In the genomic region with DNA sequence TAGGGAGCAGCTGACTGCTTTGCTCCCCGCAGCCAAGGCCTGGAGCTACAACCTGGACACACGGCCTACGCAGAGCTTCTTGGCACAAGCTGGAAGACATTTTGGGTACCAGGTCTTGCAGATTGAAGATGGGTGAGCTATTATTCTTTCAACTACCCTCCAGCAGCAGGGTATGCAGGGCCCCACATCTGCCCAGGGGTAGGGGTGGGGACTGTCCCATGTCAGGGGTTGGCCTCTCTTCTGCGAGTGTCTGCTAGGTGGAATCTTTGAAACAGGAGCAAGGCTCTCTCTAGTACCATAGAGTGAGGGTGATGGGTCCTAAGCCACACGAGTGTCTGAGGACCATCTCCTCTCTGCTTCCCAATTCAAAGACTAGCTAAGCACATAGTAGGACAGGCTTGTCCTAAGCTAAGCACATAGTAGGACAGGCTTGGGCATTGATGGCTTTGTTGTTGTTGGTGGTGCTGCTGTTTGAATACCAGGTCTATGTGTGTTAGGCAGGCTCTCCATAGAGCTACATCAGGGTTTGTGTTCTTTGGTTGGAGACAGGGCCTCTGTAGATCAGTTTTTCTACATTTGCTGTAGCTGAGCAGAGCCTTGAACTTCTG, we compare ENCODE assay signal across 19 mouse cellular contexts. TPM values are rescaled to one million over a fixed set of nuclear protein-coding genes. Genes with fewer than 3 reads are reported as not detected.
DNase-seq lines count a peak whose midpoint lies in the region; ATAC-seq and TF ChIP-seq lines count a peak whose summit lies in the region.
"Had no signal": no experiment of that assay in that cellular context is flagged by ENCODE, and none has a peak within 500 bp of the region (broad histone marks: within the 10 kb centered on the region; RNA-seq: fewer than 3 reads in every experiment).

No protein-coding gene starts in this region.

- peaks cover 19% of the 10 kb centered on the region for H3K4me1 ChIP-seq in liver, embryonic 12.5 days
- peaks cover 7% of the 10 kb centered on the region; the same call in 1 of the 2 replicates for H3K4me1 ChIP-seq in liver, embryonic 11.5 days (replicated peaks; ENCODE audit: control insufficient read depth, insufficient read depth, low read length)
- peaks cover 0 to 8% of the 10 kb centered on the region in 2 experiments; a peak in 3 of 4 replicates for H3K4me1 ChIP-seq in MEL (ENCODE audit: control insufficient read depth in 1 of 2, insufficient read depth in 2 of 2, low read length in 2 of 2)
- peaks cover 14% of the 10 kb centered on the region; the same call in 1 of the 2 replicates for H3K4me1 ChIP-seq in liver, embryonic 15.5 days (replicated peaks)
- H3K4me1 ChIP-seq: hindbrain, embryonic 10.5 days; limb, embryonic 12.5 days; neural tube, embryonic 13.5 days had no signal

- no peak for DNase-seq in liver, embryonic 11.5 days (ENCODE audit: low spot score)
- DNase-seq in CD4-positive, CD25-positive, alpha-beta regulatory T cell, adult 2 months (ENCODE audit: low read depth, low spot score), result peak; percentile 66
- no peak for DNase-seq in MEL (ENCODE audit: low read depth, low spot score)
- DNase-seq in urinary bladder, adult 2 months (ENCODE audit: low spot score), result no peak
- DNase-seq in adrenal gland, adult 18-20 months (ENCODE audit: low spot score in 2 of 2), result no peak
- DNase-seq: adrenal gland, adult 8-10 months; B cell, adult 2 months; cerebellum, adult 11-12 months; cerebellum, postnatal 14 days; kidney, postnatal 4 days; midbrain, embryonic 14.5 days had no signal

- WGBS in liver, embryonic 12.5 days (ENCODE audit: insufficient replicate concordance), result 71% methylated on average over 5 of the region's 5 CpGs
- WGBS in liver, embryonic 11.5 days, result 85% methylated on average over 5 of the region's 5 CpGs
- 59% methylated on average over 5 of the region's 5 CpGs for WGBS in liver, embryonic 15.5 days (ENCODE audit: insufficient replicate concordance)

- H3K36me3 ChIP-seq in liver, embryonic 12.5 days, result no peaks in the 10 kb centered on the region
- no peaks in the 10 kb centered on the region for H3K36me3 ChIP-seq in liver, embryonic 11.5 days (ENCODE audit: control insufficient read depth, insufficient read depth, low read length)
- H3K36me3 ChIP-seq in MEL (ENCODE audit: control insufficient read depth in 1 of 2, insufficient read depth in 2 of 2, low read length in 2 of 2), result peaks cover 0 to 4% of the 10 kb centered on the region in 2 experiments; a peak in 1 of 4 replicates
- no peaks in the 10 kb centered on the region for H3K36me3 ChIP-seq in liver, embryonic 15.5 days (replicated peaks)
- H3K36me3 ChIP-seq: heart, embryonic 15.5 days; hindbrain, embryonic 10.5 days; limb, embryonic 12.5 days; neural tube, embryonic 13.5 days had no signal

- no peak for TF ChIP-seq EP300 in MEL (IDR thresholded peaks at IDR 0.05; ENCODE audit: low read depth in 1 of 2, low read length in 2 of 2)

- peak overlapping the region; percentile 51 for H3K4me2 ChIP-seq in liver, embryonic 12.5 days
- H3K4me2 ChIP-seq in liver, embryonic 11.5 days, result no peak overlapping the region
- H3K4me2 ChIP-seq in liver, embryonic 15.5 days, result 0 out of 2 replicates have a peak overlapping the region, but pooled peaks have one; percentile 5
- H3K4me2 ChIP-seq: limb, embryonic 12.5 days; neural tube, embryonic 13.5 days had no signal

- H3K79me2 ChIP-seq in MEL (ENCODE audit: control insufficient read depth, insufficient read depth, low read length, poor library complexity), result no peaks in the 10 kb centered on the region; the same call in 1 of the 2 replicates

- H3K9me3 ChIP-seq in liver, embryonic 12.5 days (replicated peaks), result no peaks in the 10 kb centered on the region
- no peaks in the 10 kb centered on the region for H3K9me3 ChIP-seq in liver, embryonic 11.5 days (ENCODE audit: control insufficient read depth, low read length)
- no peaks in the 10 kb centered on the region for H3K9me3 ChIP-seq in MEL (replicated peaks; ENCODE audit: insufficient read depth, low read length)
- H3K9me3 ChIP-seq in liver, embryonic 15.5 days (replicated peaks), result no peaks in the 10 kb centered on the region
- H3K9me3 ChIP-seq: heart, embryonic 15.5 days; hindbrain, embryonic 10.5 days; limb, embryonic 12.5 days; neural tube, embryonic 13.5 days had no signal

- no peak for TF ChIP-seq RAD21 in MEL (IDR thresholded peaks at IDR 0.05; ENCODE audit: low read depth, low read length)

- ATAC-seq in liver, embryonic 12.5 days, result no peak
- no peak for ATAC-seq in liver, embryonic 11.5 days (replicated peaks; ENCODE audit: low FRiP score)
- ATAC-seq in liver, embryonic 15.5 days (ENCODE audit: insufficient read depth), result no peak
- ATAC-seq: hindbrain, embryonic 16.5 days; intestine, postnatal 0 days had no signal

- H3K4me3 ChIP-seq in liver, embryonic 12.5 days, result no peak overlapping the region
- no peak overlapping the region for H3K4me3 ChIP-seq in liver, embryonic 11.5 days (ENCODE audit: low read depth, low read length)
- H3K4me3 ChIP-seq in MEL (ENCODE audit: control insufficient read depth in 1 of 2, insufficient read depth in 1 of 2, low read depth in 2 of 2, low read length in 2 of 2), result no peak overlapping the region
- H3K4me3 ChIP-seq in liver, embryonic 15.5 days (replicated peaks), result peak overlapping the region; percentile 36; the same call in 1 of the 2 replicates
- H3K4me3 ChIP-seq: hindbrain, embryonic 10.5 days; limb, embryonic 12.5 days; neural tube, embryonic 13.5 days had no signal

- no peak overlapping the region for H3K27ac ChIP-seq in liver, embryonic 12.5 days
- no peak overlapping the region; the same call in 1 of the 2 replicates for H3K27ac ChIP-seq in liver, embryonic 11.5 days (ENCODE audit: low read depth, low read length)
- H3K27ac ChIP-seq in MEL (ENCODE audit: control insufficient read depth, low read depth, low read length), result no peak overlapping the region
- H3K27ac ChIP-seq in liver, embryonic 15.5 days (replicated peaks), result no peak overlapping the region
- H3K27ac ChIP-seq: heart, embryonic 15.5 days; hindbrain, embryonic 10.5 days; limb, embryonic 12.5 days; neural tube, embryonic 13.5 days had no signal

- TF ChIP-seq POLR2A in MEL (IDR thresholded peaks at IDR 0.05; ENCODE audit: control insufficient read depth in 1 of 2, insufficient read depth in 1 of 2, low read depth in 1 of 2, low read length in 2 of 2, poor library complexity in 1 of 2), result no peak

- H3K9ac ChIP-seq in liver, embryonic 12.5 days, result no peak overlapping the region
- H3K9ac ChIP-seq in liver, embryonic 11.5 days (ENCODE audit: low read depth, low read length), result no peak overlapping the region
- H3K9ac ChIP-seq in MEL (ENCODE audit: control insufficient read depth, low read depth, low read length, poor library complexity, severe bottlenecking), result no peak overlapping the region
- H3K9ac ChIP-seq in liver, embryonic 15.5 days, result no peak overlapping the region
- H3K9ac ChIP-seq: heart, embryonic 15.5 days; limb, embryonic 12.5 days; neural tube, embryonic 13.5 days had no signal

- no peaks in the 10 kb centered on the region for H3K27me3 ChIP-seq in liver, embryonic 12.5 days (replicated peaks)
- H3K27me3 ChIP-seq in liver, embryonic 11.5 days (replicated peaks; ENCODE audit: control insufficient read depth, insufficient read depth, low read length), result no peaks in the 10 kb centered on the region
- H3K27me3 ChIP-seq in MEL (ENCODE audit: control insufficient read depth in 1 of 2, insufficient read depth in 2 of 2, low read length in 2 of 2), result no peaks in the 10 kb centered on the region
- H3K27me3 ChIP-seq in liver, embryonic 15.5 days, result no peaks in the 10 kb centered on the region
- H3K27me3 ChIP-seq: heart, embryonic 15.5 days; limb, embryonic 12.5 days; neural tube, embryonic 13.5 days had no signal

- no peak for TF ChIP-seq CTCF in MEL (IDR thresholded peaks at IDR 0.05 in 2 of 3, conservative IDR thresholded peaks at IDR 0.05 in 1 of 3; ENCODE audit: control insufficient read depth in 1 of 3, insufficient read depth in 1 of 3, low read depth in 2 of 3, low read length in 3 of 3, poor library complexity in 1 of 3, severe bottlenecking in 1 of 3)

RNA-seq across cellular contexts. Expression of a gene that starts 1.6 kb away (rescaled TPM):
- polyA plus RNA-seq in liver, embryonic 12.5 days (2016; fragmentation: Nextera tagmentation; extraction: Ambion mirVana), result 6.0 and 6.3 TPM in 2 replicates
- polyA plus RNA-seq in liver, embryonic 11.5 days (2014; fragmentation: Nextera tagmentation; extraction: Ambion mirVana), result 6.2 and 6.5 TPM in 2 replicates
- total RNA-seq in MEL (2012; rRNA removed), result 0.92 and 1.3 TPM in 2 replicates
- polyA plus RNA-seq in MEL (2012; ENCODE audit: insufficient read depth in 1 of 2, insufficient read length in 2 of 2, low read depth in 1 of 2, low replicate concordance in 2 of 2, missing spikeins in 1 of 2), result 1 to 10 TPM in 1 of 2 experiments, not detected in 1; 9.7 TPM
- polyA plus RNA-seq in liver, embryonic 15.5 days (2015; fragmentation: Nextera tagmentation; extraction: Ambion mirVana), result 6.2 and 7.3 TPM in 2 replicates
- polyA plus RNA-seq in urinary bladder, adult 2 months (2012; rRNA removed), result 3.4 and 3.5 TPM in 2 replicates
- 1 to 10 TPM; 1.7 to 4.0 TPM for total RNA-seq in adrenal gland, adult 18-20 months (2021)

RNA-seq across cellular contexts. Expression of a gene that starts 23.8 kb away (rescaled TPM):
- polyA plus RNA-seq in liver, embryonic 12.5 days (2016; fragmentation: Nextera tagmentation; extraction: Ambion mirVana), result 170 and 172 TPM in 2 replicates
- polyA plus RNA-seq in liver, embryonic 11.5 days (2014; fragmentation: Nextera tagmentation; extraction: Ambion mirVana), result 178 and 203 TPM in 2 replicates
- 177 and 182 TPM in 2 replicates for total RNA-seq in MEL (2012; rRNA removed)
- 100 to 1,000 TPM in 1 of 2 experiments, not detected in 1; 109 TPM for polyA plus RNA-seq in MEL (2012; ENCODE audit: insufficient read depth in 1 of 2, insufficient read length in 2 of 2, low read depth in 1 of 2, low replicate concordance in 2 of 2, missing spikeins in 1 of 2)
- 162 and 175 TPM in 2 replicates for polyA plus RNA-seq in liver, embryonic 15.5 days (2015; fragmentation: Nextera tagmentation; extraction: Ambion mirVana)
- 19.8 and 21.1 TPM in 2 replicates for polyA plus RNA-seq in urinary bladder, adult 2 months (2012; rRNA removed)
- 10 to 100 TPM; 86.4 to 88.8 TPM for total RNA-seq in adrenal gland, adult 18-20 months (2021)

RNA-seq across cellular contexts. Expression of a gene that starts 37.2 kb away (rescaled TPM):
- polyA plus RNA-seq in liver, embryonic 12.5 days (2016; fragmentation: Nextera tagmentation; extraction: Ambion mirVana), result 163 and 167 TPM in 2 replicates
- 266 and 275 TPM in 2 replicates for polyA plus RNA-seq in liver, embryonic 11.5 days (2014; fragmentation: Nextera tagmentation; extraction: Ambion mirVana)
- 238 and 253 TPM in 2 replicates for total RNA-seq in MEL (2012; rRNA removed)
- polyA plus RNA-seq in MEL (2012; ENCODE audit: insufficient read depth in 1 of 2, insufficient read length in 2 of 2, low read depth in 1 of 2, low replicate concordance in 2 of 2, missing spikeins in 1 of 2), result 100 to 1,000 TPM in 1 of 2 experiments, not detected in 1; 290 TPM
- polyA plus RNA-seq in liver, embryonic 15.5 days (2015; fragmentation: Nextera tagmentation; extraction: Ambion mirVana), result 74.2 and 84.8 TPM in 2 replicates
- 19.2 and 24.9 TPM in 2 replicates for polyA plus RNA-seq in urinary bladder, adult 2 months (2012; rRNA removed)
- total RNA-seq in adrenal gland, adult 18-20 months (2021), result 10 to 100 TPM; 27.9 to 29.5 TPM

RNA-seq across cellular contexts. Expression of a gene that starts 47.7 kb away (rescaled TPM):
- polyA plus RNA-seq in liver, embryonic 12.5 days (2016; fragmentation: Nextera tagmentation; extraction: Ambion mirVana), result 4.8 and 5.2 TPM in 2 replicates
- polyA plus RNA-seq in liver, embryonic 11.5 days (2014; fragmentation: Nextera tagmentation; extraction: Ambion mirVana), result 3.4 and 3.6 TPM in 2 replicates
- 4.3 and 5.4 TPM in 2 replicates for total RNA-seq in MEL (2012; rRNA removed)
- polyA plus RNA-seq in MEL (2012; ENCODE audit: insufficient read depth in 1 of 2, insufficient read length in 2 of 2, low read depth in 1 of 2, low replicate concordance in 2 of 2, missing spikeins in 1 of 2), result 10 to 100 TPM in 1 of 2 experiments, not detected in 1; 12.0 TPM
- 3.1 and 4.4 TPM in 2 replicates for polyA plus RNA-seq in liver, embryonic 15.5 days (2015; fragmentation: Nextera tagmentation; extraction: Ambion mirVana)
- polyA plus RNA-seq in urinary bladder, adult 2 months (2012; rRNA removed), result 16.9 and 19.8 TPM in 2 replicates
- 10 to 100 TPM; 26.8 to 34.5 TPM for total RNA-seq in adrenal gland, adult 18-20 months (2021)

RNA-seq across cellular contexts. Expression of a gene that starts 53.6 kb away (rescaled TPM):
- polyA plus RNA-seq in liver, embryonic 12.5 days (2016; fragmentation: Nextera tagmentation; extraction: Ambion mirVana), result 30.0 and 31.6 TPM in 2 replicates
- polyA plus RNA-seq in liver, embryonic 11.5 days (2014; fragmentation: Nextera tagmentation; extraction: Ambion mirVana), result 45.9 and 47.3 TPM in 2 replicates
- 33.4 and 37.6 TPM in 2 replicates for total RNA-seq in MEL (2012; rRNA removed)
- 10 to 100 TPM in 1 of 2 experiments, not detected in 1; 58.3 TPM for polyA plus RNA-seq in MEL (2012; ENCODE audit: insufficient read depth in 1 of 2, insufficient read length in 2 of 2, low read depth in 1 of 2, low replicate concordance in 2 of 2, missing spikeins in 1 of 2)
- polyA plus RNA-seq in liver, embryonic 15.5 days (2015; fragmentation: Nextera tagmentation; extraction: Ambion mirVana), result 13.8 and 15.0 TPM in 2 replicates
- polyA plus RNA-seq in urinary bladder, adult 2 months (2012; rRNA removed), result 49.8 and 54.0 TPM in 2 replicates
- 10 to 100 TPM; 23.6 to 29.6 TPM for total RNA-seq in adrenal gland, adult 18-20 months (2021)
